Mouse (Mus musculus): ENCODE measurements around the gene Sntb2.
"Not testable (repeated sequence)": the region's sequence is repeated elsewhere in the genome, so short reads cannot be mapped to it uniquely, and the experiment has no call there.

Gene Sntb2

GRCm38 (mm10) chr8:107030650-107031576, 95.4 kb downstream of the Sntb2 start, which contains the start of gene Vps4a:
Gene Vps4a, plus strand, starts transcription at chr8:107031222.
- peak; percentile 91 to 94 for DNase-seq (ENCODE audit: low read depth in 1 of 2, low spot score in 2 of 2)

GRCm38 (mm10) chr8:107031577-107032090, 96.1 kb downstream of the Sntb2 start:
- DNase-seq (ENCODE audit: low read depth in 1 of 2, low spot score in 2 of 2), result no peak

DNA sequence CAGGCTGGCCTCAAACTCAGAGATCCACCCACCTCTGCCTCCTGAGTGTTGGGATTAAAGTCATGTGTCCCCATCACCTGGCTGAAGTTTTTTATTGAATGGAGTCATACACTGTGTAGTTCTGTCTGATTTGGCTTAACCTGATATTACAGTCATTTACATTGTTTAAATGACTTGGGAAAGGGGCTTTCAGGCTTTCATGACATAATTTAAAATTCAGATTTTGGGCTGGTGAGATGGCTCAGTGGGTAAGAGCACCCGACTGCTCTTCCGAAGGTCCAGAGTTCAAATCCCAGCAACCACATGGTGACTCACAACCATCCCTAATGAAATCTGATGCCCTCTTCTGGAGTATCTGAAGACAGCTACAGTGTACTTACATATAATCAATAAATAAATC, 98.1 kb downstream of the Sntb2 start:
- DNase-seq (ENCODE audit: low read depth in 1 of 2, low spot score in 2 of 2), result not testable (repeated sequence)

DNA sequence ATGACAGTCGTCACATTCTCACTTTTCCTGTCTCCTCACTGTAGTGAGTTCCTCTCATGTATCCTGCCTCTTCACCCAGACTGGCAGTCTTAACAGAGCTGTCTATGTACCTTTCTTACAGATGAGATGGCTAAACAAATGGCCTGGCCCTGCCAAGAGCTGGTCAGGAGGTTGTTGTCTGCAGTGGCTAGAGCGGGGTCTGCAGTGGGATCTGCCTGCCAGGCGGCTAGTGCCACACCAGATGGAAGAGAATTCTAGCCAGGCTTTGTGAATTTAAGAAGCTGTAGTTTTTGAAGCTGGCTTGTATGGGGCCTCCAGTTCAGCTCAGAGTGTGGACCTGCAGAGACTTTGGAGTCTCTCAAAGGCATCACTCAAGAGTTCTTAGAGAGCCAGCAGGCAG, 100.1 kb downstream of the Sntb2 start:
- no peak for DNase-seq (ENCODE audit: low read depth in 1 of 2, low spot score in 2 of 2)

DNA sequence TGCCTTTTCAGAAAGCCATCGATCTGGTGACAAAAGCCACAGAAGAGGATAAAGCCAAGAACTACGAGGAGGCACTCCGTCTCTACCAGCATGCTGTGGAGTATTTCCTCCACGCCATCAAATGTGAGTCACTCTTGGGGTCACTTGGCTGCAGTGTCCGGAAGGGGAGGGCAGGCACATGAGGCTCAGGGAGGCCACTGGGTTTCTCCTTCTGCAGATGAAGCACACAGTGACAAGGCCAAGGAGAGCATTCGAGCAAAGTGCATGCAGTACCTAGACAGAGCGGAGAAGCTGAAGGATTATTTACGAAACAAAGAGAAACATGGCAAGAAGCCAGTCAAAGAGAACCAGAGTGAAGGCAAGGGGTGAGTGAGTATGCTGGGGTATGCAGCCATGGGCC, 101.1 kb downstream of the Sntb2 start:
- no peak for DNase-seq (ENCODE audit: low read depth in 1 of 2, low spot score in 2 of 2)

- DNase-seq (ENCODE audit: low read depth in 1 of 2, low spot score in 2 of 2), result no peak
Measured at GRCm38 (mm10) chr8:107040632-107041031, 105.1 kb downstream of the Sntb2 start.

- no peak for DNase-seq (ENCODE audit: low read depth in 1 of 2, low spot score in 2 of 2)
Measured at GRCm38 (mm10) chr8:107045478-107045877, 109.9 kb downstream of the Sntb2 start.

GRCm38 (mm10) chr8:107046976-107047375, 111.4 kb downstream of the Sntb2 start:
- no peak for DNase-seq (ENCODE audit: low read depth in 1 of 2, low spot score in 2 of 2)

DNA sequence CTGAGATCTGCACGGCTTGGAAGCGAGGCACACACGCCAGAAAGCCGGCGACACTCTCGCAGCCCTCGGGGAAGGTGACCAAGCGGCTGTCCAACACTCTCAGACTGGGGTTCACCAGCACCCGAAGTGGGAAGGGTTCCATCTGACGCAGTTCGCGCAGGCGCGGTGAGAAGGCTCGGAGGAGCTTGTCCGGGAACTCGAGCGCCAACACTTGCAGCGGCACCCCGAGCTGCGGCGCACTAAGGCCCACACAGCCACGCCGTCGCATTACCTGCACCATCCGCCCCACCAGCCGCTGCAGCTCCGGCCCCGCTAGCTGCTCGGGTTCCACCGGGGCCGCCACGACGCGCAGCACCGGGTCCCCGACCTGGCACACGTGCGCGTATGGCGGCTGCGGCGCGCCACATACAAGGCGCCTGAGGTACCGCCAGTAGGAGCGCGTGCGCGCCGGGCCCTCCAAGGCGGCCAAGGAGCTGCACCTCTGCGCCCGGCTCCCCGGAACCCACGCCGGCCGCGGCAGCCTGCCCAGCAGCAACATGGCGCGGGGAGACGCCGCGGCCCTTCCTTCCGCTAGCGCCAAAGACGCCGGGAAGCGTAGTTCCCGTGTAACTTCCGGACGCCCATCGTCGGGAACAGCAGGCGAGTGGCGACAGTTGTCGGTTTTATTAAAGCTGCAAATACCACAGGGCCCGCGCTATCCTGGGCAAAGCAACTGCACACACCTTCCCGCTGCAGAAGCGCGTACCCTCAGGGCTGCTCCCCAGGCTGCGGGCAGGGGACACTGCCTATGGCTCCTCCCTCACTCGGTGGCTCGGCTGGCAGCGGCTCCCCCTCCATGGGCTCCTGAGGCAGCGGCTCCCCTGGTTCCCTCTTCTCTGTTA, 112.8 kb downstream of the Sntb2 start, which contains the start of gene Pdf:
Pdf (minus strand) TSS at position 554 of the 881 bp plus-strand sequence.
- DNase-seq (ENCODE audit: low read depth in 1 of 2, low spot score in 2 of 2), result peak in 1 of 2 experiments; percentile 31

GRCm38 (mm10) chr8:107049480-107049879, 113.9 kb downstream of the Sntb2 start:
- no peak for DNase-seq (ENCODE audit: low read depth in 1 of 2, low spot score in 2 of 2)

- DNase-seq (ENCODE audit: low read depth in 1 of 2, low spot score in 2 of 2), result no peak
Measured at GRCm38 (mm10) chr8:107052046-107052445, 116.5 kb downstream of the Sntb2 start.

DNA sequence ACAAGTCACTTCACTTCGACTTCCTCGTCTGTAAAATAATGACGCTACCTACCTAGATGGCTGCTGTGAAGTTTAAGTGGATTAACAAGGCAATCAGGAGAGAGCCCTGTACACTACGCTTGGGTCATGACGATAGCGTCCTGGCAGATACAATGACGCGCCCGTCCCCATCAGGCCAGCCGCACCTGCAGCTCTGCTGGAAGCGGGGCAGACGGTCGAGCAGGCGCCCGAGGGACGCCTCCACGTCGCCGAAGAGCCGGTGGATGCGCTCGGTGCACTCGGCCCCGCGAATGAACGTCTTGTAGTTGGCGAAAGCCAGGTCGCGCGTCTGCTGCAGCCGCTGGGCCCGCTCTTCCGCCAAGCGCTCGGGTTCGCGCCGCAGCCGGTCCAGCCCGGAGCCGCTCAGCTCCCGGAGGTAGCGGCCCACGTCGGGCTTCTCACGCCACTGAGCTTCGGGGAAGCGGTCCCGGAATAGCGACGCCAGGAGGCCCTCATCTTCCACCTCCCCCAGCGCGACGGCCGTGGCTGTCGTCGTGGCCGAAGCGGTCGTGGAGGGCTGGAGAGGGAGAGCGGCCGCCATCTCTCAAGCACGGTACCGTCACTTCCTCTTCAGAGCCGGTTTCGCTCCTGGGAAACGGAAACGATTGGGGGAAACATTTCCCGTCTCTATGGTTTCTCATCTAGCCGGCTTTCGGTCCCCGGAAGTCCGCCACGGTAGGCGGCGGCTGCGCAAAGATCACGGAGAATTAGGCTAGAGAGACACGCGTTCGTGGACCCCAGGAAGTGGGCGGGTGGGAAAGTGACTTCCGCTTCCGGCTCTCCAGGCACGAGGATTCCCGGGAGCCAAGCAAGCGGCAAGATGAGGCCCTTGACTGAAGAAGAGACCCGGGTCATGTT, 120.8 kb downstream of the Sntb2 start, which contains the start of the genes Cog8 and Nip7:
Cog8 (minus strand) TSS at position 614 of the 897 bp plus-strand sequence.
Nip7 (plus strand) TSS at position 802 of the 897 bp plus-strand sequence.
- peak; percentile 90 to 91 for DNase-seq (ENCODE audit: low read depth in 1 of 2, low spot score in 2 of 2)

- DNase-seq (ENCODE audit: low read depth in 1 of 2, low spot score in 2 of 2), result no peak
Measured at GRCm38 (mm10) chr8:107056973-107057369, 121.4 kb downstream of the Sntb2 start.

- DNase-seq (ENCODE audit: low read depth in 1 of 2, low spot score in 2 of 2), result no peak
Measured at GRCm38 (mm10) chr8:107062613-107063012, 127.1 kb downstream of the Sntb2 start.

- peak in 1 of 2 experiments; percentile 11 for DNase-seq (ENCODE audit: low read depth in 1 of 2, low spot score in 2 of 2)
Measured at GRCm38 (mm10) chr8:107065511-107066496, 130.3 kb downstream of the Sntb2 start, which contains the start of gene Tmed6. Gene Tmed6, minus strand, starts transcription at chr8:107065644.
